Mouse (Mus musculus) naive thymus-derived CD4-positive, alpha-beta T cell, adult 2 months (primary cell): ENCODE results near the gene Hdac9.

Source experiments
- DNase-seq: peaks from one replicate; pipeline ENCODE4 v3.0.0-alpha.2; 2011; ENCODE audit warnings: low read depth

Hdac9 gene

DNA sequence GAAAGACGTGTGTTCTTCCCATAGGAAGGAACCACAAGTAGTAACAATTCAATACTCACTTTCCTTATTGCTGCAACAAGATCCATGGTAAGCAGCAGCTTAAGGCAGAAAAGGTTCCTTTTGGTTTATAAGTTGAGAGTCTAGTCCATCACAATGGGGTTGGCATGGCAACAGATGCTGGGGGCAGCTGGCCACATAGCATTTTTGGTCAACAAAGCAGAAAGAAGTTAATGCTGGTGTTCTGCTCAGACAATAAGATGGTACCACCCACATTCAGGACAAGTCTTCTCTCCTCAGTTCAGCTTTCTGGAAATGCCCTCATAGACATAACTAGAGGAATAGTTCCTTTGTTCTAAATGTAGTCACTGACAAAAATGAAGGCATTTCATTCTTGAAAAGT is at the start of gene Hdac9:
Hdac9 (minus strand) TSS at position 101 of the 400 bp plus-strand sequence.
- DNase-seq, result no peak

GRCm38 (mm10) chr12:34949066-34949706 is 32.3 kb upstream of the Hdac9 start:
- no peak for DNase-seq

- peak; percentile 21 for DNase-seq
Measured at GRCm38 (mm10) chr12:34937918-34938317, 21.0 kb upstream of the Hdac9 start.

DNA sequence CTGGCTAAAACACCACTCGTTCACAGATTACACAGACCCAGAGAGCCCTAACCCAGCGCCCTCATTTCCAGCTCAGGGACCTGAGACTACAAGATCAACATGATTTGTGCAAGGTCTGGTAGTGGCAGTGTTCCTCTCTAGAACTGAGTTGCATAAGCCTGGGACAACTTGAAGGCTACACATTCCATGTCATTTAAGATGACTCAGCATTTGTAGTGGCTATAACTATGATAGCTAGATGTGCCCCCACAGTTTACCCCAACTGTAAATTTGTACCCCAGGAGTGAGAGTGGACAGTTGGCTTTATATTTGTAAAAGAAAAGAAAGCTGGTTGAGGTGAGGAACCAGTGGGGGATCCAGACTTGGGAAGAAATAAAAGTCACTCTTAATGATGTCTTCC is 8.9 kb downstream of the Hdac9 start:
- no peak for DNase-seq

DNA sequence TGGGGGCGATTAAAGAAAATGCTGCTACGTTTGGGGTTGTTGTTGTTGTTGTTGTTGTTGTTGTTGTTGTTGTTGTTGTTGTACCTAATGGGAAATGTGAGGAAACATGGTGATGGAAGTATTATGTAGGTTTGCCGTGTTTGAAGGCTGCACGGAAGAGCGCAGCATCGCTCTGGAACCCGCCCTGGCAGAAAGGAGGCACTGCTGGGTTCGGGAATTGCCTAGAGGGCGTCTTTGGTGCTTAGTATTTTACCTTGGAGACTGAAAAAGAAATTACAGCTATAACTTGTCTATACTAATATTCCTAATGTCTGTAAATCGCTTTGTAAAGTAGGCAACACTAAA is 9.4 kb downstream of the Hdac9 start:
- DNase-seq, result no peak

- peak; percentile 4 for DNase-seq
Measured at GRCm38 (mm10) chr12:34906704-34907505, 10.0 kb downstream of the Hdac9 start.

DNA sequence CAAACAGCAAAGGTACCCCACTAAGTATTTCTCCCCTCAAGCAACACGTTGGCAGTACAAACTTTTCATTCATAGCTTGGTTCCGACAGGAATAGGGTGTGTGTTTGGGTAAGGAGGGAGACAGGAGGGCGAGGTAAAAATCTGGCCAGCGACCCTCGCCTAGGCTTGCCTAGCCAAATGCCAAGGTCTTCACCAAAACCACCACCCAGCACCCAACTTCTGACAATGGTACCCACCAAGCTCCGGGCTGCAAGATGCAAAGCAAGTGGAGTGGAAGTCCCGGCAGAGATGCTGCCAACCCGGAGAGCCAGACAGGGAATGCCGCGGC is 10.6 kb downstream of the Hdac9 start:
- DNase-seq, result no peak

DNA sequence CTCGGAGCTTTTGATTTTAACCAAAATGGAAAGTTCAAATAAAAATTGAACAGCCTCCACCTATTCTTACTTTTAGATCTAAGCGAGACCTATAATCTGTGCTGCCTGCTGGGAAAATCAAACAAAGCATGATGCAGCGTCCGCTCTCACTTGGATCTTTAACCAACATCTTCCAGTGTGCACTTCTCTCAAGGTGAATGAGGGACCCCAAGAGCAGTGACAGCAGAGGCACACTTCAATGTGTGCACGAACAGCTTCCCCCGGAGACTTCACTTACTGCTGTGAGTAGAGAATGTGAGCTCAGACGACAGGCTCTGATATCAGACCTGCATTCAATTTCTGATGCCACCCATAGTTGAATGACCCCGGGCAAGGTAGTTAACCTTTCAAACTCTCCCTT is 16.7 kb downstream of the Hdac9 start:
- DNase-seq, result no peak

GRCm38 (mm10) chr12:34894867-34895266 is 22.0 kb downstream of the Hdac9 start:
- no peak for DNase-seq

GRCm38 (mm10) chr12:34888694-34889093 is 28.2 kb downstream of the Hdac9 start:
- no peak for DNase-seq

GRCm38 (mm10) chr12:34874926-34875325 is 42.0 kb downstream of the Hdac9 start:
- no peak for DNase-seq

DNA sequence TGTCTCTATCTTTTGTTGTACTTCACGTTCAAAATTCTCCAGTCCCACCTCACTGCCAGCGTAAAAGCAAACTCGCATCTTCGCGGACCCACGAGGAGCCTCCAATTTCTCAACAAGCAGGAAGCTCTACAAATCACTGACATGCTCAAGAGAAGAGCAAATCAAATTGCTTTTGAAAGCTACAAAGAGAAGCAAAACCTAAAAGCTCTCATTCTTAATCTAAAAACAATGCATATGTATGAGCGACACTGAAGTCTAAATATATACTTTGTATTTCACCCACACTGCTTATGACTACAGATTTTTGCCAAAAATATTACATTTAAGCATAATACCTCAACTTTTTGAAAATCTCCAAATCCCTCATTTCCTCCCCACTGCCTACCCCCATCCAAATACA is 45.9 kb downstream of the Hdac9 start:
- no peak for DNase-seq

DNA sequence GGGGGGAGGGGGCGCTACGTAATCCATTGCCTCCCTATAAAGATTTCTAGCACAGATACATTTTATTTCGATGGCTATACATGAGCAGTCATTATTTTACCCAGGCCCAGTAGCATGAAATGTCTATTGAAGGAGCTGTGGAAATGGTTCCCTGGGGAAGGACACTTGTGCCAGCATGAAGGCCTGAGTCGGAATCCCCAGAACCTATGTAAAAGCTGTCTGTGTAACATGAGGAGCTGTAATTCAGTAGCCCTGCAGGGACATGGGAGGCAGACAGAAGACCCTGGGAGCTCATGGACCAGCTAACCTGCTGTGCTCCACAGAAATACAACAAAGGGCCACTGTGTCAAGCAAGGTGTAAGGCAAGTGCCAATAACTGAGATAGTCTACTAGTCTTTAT is 75.7 kb downstream of the Hdac9 start:
- no peak for DNase-seq

GRCm38 (mm10) chr12:34837318-34837717 is 79.6 kb downstream of the Hdac9 start:
- no peak for DNase-seq

DNA sequence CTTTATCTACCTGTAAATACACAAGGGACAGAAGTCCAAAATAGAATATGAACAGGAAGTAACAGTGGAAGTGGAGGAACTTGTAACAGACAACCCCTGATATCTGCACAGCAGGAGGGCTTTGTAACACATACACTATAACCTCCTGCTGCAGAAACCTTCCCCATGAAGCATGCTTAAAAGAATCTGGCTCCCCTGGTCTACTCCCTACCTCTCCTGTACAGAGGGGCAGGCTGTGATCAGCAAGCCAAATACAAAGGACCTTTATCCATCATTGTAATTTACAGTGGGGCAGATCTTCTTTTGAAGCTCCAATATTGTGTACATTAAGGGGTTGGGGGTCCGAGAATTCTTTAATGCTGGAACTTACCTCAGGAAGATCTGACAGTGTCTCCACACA is 80.0 kb downstream of the Hdac9 start:
- DNase-seq, result no peak

GRCm38 (mm10) chr12:34836085-34836484 is 80.8 kb downstream of the Hdac9 start:
- DNase-seq, result no peak

- DNase-seq, result no peak
Measured at GRCm38 (mm10) chr12:34835493-34835892, 81.4 kb downstream of the Hdac9 start.

GRCm38 (mm10) chr12:34828684-34829083 is 88.2 kb downstream of the Hdac9 start:
- DNase-seq, result no peak

DNA sequence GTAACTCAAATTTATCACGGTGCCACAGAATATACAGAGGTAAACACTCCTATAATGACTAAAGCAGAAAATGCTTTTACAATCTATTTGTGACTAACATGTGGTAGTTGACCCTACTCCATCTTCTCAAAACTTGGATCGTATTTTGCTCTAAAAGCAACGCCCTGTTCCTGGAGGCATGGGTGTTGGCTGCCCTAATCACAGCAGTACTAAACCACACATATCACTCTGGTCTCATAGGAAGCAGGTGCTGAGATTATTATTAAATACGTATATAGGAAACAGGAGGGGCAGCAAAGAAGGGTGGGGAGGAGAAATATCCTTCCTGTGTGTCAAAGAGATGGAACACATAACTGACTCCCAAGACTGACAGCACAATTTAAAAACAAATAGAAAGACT is 90.0 kb downstream of the Hdac9 start:
- DNase-seq, result no peak

GRCm38 (mm10) chr12:34820229-34820628 is 96.7 kb downstream of the Hdac9 start:
- DNase-seq, result no peak

- no peak for DNase-seq
Measured at GRCm38 (mm10) chr12:34811673-34812613, 105.0 kb downstream of the Hdac9 start.

DNA sequence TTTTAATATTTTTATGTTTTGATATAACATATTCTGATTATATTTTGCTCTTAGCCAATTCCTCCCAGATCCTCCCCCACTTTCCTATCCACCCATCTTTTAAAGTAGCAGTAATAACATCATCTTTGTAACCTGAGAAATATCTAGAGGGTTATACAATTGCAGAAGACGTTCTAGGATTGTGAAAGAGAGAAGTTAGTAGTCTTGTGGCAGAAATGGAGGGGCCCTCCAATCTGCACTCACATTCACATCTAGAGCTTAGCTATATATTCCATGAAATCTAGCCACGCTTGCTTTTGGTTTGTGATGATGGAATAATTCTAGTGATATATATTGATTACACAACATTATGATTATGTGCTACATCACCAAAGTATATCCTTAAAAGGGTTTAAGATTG is 106.7 kb downstream of the Hdac9 start:
- no peak for DNase-seq

DNA sequence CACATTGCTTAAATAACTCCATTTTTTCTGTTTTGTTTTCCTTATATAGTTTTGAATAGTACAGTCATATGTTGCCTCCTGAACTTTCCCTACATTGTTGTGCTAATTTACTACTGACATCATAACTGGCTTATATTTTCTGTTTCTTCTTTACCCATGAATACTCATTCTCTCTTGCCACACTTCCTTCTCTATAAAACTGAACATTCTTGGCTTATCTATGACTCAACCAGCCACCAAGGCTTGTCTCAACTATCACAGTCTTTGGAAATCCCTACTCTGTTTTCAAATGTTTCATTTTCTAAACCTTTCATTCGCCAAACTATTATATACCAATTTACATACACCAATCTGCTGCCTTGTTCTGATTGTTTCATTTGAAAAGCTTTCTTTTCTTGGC is 108.7 kb downstream of the Hdac9 start:
- no peak for DNase-seq
